Mouse (Mus musculus): ENCODE measurements at regions not wholly inside any gene's neighbourhood (a gene's known extent, or its start where the extent isn't known, plus 50 kb on each side); places are given as distances from the start of the nearest gene placed in this dataset.
"Not testable (repeated sequence)": the region's sequence is repeated elsewhere in the genome, so short reads cannot be mapped to it uniquely, and the experiment has no call there.

GRCm38 (mm10) chr2:100918122-100918521 lies 706.4 kb upstream of the Rag2 start:
- DNase-seq (ENCODE audit: low spot score in 2 of 2) = no peak

GRCm38 (mm10) chr2:100919537-100920212 lies 704.8 kb upstream of the Rag2 start:
- DNase-seq (ENCODE audit: low spot score in 2 of 2) = no peak

GRCm38 (mm10) chr2:100948632-100949031 lies 675.9 kb upstream of the Rag2 start:
- not testable (repeated sequence) for DNase-seq (ENCODE audit: low spot score in 2 of 2)

GRCm38 (mm10) chr2:100959412-100959811 lies 665.1 kb upstream of the Rag2 start:
- no peak for DNase-seq (ENCODE audit: low spot score in 2 of 2)

GRCm38 (mm10) chr2:100964584-100964983 lies 659.9 kb upstream of the Rag2 start:
- no peak for DNase-seq (ENCODE audit: low spot score in 2 of 2)

- no peak for DNase-seq (ENCODE audit: low spot score in 2 of 2)
These were observed 647.3 kb upstream of the Rag2 start for GRCm38 (mm10) chr2:100977202-100977601.

- DNase-seq (ENCODE audit: low spot score in 2 of 2) = no peak
These were observed 642.2 kb upstream of the Rag2 start for GRCm38 (mm10) chr2:100982362-100982761.

GRCm38 (mm10) chr2:101015353-101015752 lies 609.2 kb upstream of the Rag2 start:
- DNase-seq (ENCODE audit: low spot score in 2 of 2) = no peak

GRCm38 (mm10) chr2:101019384-101019783 lies 605.1 kb upstream of the Rag2 start:
- no peak for DNase-seq (ENCODE audit: low spot score in 2 of 2)

- no peak for DNase-seq (ENCODE audit: low spot score in 2 of 2)
These were observed 603.0 kb upstream of the Rag2 start for GRCm38 (mm10) chr2:101021515-101021914.

- DNase-seq (ENCODE audit: low spot score in 2 of 2) = no peak
These were observed 581.5 kb upstream of the Rag2 start for GRCm38 (mm10) chr2:101043050-101043449.

GRCm38 (mm10) chr2:101062939-101063338 lies 561.6 kb upstream of the Rag2 start:
- DNase-seq (ENCODE audit: low spot score in 2 of 2) = no peak

- no peak for DNase-seq (ENCODE audit: low spot score in 2 of 2)
These were observed 549.5 kb upstream of the Rag2 start for GRCm38 (mm10) chr2:101074990-101075389.

- DNase-seq (ENCODE audit: low spot score in 2 of 2) = no peak
These were observed 544.3 kb upstream of the Rag2 start for GRCm38 (mm10) chr2:101080231-101080630.

GRCm38 (mm10) chr2:101083813-101084212 lies 540.7 kb upstream of the Rag2 start:
- DNase-seq (ENCODE audit: low spot score in 2 of 2) = no peak

GRCm38 (mm10) chr2:101084648-101085047 lies 539.9 kb upstream of the Rag2 start:
- DNase-seq (ENCODE audit: low spot score in 2 of 2) = no peak

GRCm38 (mm10) chr2:101107183-101107872 lies 517.2 kb upstream of the Rag2 start:
- DNase-seq (ENCODE audit: low spot score in 2 of 2) = no peak

- no peak for DNase-seq (ENCODE audit: low spot score in 2 of 2)
These were observed 487.7 kb upstream of the Rag2 start for GRCm38 (mm10) chr2:101136867-101137266.

GRCm38 (mm10) chr2:101139931-101140330 lies 484.6 kb upstream of the Rag2 start:
- no peak for DNase-seq (ENCODE audit: low spot score in 2 of 2)

- DNase-seq (ENCODE audit: low spot score in 2 of 2) = no peak
These were observed 467.7 kb upstream of the Rag2 start for GRCm38 (mm10) chr2:101156755-101157271.

GRCm38 (mm10) chr2:101159276-101159675 lies 465.2 kb upstream of the Rag2 start:
- DNase-seq (ENCODE audit: low spot score in 2 of 2) = no peak

- DNase-seq (ENCODE audit: low spot score in 2 of 2) = no peak
These were observed 458.6 kb upstream of the Rag2 start for GRCm38 (mm10) chr2:101165942-101166341.

- no peak for DNase-seq (ENCODE audit: low spot score in 2 of 2)
These were observed 451.7 kb upstream of the Rag2 start for GRCm38 (mm10) chr2:101172806-101173205.
